Mouse (Mus musculus): ENCODE data around the gene Afap1l2.
A peak's percentile ranks its signal among the peaks of the same experiment; 100 is the strongest.

The Afap1l2 gene

DNA sequence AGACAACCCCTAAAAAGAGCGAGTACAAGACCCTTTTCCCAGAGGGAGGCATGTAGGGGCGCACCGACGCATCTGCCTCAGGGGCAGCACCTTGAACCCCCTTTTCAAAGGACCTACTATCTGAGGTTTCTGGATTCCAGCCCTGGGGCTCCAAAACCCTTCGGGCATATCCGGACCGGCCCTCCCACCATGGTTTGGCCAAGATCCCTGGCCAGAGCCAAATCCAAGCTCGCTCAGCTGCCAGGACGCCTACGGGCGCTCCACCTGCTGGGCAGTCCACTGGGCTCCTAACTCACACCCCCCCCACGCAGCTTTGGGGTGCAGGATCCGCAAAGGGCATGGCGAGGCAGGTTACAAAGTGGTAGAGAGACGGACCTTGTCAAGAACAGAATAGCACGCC lies 737 bp downstream of the Afap1l2 start:
- DNase-seq (ENCODE audit: low read depth, low spot score): no peak

DNA sequence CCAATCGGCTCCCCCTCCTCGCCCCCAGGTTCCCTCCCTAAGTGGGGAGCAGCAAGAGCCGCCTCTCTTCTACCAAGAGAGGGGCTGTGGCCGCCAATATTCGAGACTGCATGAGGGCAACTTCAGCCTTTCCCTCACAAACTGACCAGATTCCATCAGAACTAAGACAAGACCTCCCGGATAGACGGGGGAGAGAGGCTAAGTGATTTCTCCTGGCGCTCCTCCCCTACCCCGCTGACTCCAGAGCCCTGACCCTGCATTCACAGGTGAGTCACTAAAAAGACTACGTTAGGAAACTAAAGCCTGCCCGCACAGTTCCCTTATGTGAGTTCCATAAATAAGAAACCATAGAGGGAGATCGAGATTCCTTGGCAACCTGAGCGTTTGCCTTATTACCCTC lies 1.2 kb downstream of the Afap1l2 start:
- no peak for DNase-seq (ENCODE audit: low read depth, low spot score)

DNA sequence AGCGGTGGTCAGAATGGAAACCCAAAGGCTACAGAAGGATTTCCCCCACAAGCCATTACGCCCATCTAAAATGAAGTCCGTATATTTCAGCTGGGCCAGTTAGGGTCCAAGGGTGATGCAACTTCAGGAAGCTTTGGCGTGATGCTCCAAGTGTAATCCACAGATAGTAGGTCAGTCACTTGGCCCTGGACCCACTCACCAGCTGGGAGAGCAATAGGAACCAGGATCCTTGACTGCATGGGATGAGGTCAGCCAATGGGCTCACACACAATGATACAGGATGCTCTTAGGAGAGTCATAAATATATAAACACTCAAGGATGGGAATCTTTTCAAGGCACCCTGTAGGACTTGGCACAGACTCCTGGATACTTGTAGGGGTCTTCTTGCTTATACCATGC lies 3.0 kb downstream of the Afap1l2 start:
- DNase-seq (ENCODE audit: low read depth, low spot score): no peak

DNA sequence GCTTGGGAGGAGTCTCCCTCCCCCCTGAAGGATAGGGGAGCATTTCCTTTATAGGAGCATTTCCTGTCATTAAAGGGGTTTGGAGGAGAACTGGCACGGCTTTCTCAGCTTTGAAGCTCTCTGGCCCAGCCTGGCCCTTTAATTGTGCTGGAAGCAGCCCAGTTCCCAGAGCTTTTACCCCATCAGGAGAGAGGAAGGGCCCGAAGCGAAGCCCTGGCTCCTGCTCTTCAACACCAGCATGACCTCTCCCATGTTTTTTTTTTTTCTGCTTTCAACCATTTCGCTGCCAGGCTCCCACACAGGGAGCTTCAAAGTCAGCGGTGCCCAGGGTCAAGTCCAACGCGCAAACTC lies 4.6 kb downstream of the Afap1l2 start:
- no peak for DNase-seq (ENCODE audit: low read depth, low spot score)

DNA sequence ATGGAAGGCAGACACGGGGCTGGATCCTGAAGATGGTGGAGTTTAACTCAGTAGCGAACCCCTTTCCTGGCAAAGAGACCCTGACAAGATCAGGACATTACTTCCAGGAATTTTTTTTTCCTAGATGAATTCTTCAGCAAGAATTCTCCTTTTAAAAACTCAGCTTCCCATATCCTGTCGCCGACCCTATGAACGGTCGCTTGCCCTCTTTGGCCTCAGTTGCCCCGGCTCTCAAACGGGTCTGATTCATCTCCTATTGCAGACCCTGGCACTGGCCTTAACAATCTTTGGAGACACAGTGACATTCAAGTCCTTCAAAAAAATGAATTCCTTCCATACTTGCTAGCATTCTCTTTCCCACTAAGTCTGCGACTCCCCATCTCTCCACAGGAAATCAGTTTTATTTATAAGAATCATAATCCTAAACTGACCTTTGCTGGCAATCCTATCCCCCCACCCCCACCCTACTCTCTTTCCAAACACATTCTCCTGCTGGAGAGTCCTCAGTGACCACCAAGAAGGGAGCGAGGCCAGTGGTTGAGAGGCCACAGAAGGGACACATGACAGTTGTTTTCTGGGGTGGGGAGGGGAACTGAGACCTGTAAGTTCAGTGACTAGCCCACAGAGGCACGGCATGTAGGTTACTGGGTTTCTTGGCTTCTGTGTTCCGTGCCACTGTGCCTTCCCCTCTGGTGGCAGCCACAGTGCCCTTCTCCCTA lies 5.1 kb downstream of the Afap1l2 start:
- no peak for DNase-seq (ENCODE audit: low read depth, low spot score)

DNA sequence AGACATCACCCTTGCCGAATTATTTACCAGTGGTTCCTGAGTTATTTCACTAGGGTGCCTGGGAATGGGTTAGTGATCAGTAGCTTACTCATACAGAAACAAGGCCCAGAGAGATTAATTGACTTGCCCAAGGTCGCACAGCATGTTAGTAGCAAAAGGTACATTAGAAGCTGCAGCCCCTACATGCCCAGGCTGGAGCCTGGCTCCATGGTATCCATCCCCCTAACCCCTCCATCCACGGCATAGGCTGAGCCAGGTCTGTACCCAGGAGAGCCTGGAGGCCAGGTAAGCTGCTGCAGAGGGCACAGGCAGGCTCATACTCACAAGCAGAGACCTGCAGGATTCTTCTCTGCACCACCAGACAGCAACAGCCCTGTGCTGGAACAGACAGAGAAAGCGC lies 6.1 kb downstream of the Afap1l2 start:
- DNase-seq (ENCODE audit: low read depth, low spot score): no peak

DNA sequence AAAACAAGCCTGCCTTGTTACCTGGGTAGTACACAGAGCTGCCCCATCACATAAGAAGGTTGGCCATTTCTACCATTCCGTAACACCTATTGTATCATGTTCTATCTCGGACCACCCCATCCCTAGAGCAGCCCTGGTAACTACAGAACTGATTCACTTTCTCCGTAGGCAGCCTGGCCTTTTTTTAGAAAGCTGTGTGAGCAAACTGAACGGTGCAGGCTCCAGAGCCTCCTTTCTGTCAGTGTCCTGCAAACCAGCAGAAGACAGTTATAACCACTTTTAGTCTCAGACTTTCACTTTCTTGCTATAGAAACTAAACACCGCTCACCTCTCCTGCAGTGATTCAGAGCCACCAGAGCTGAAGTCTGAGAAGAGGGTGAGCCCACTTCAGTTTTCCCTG lies 7.4 kb downstream of the Afap1l2 start:
- no peak for DNase-seq (ENCODE audit: low read depth, low spot score)

DNA sequence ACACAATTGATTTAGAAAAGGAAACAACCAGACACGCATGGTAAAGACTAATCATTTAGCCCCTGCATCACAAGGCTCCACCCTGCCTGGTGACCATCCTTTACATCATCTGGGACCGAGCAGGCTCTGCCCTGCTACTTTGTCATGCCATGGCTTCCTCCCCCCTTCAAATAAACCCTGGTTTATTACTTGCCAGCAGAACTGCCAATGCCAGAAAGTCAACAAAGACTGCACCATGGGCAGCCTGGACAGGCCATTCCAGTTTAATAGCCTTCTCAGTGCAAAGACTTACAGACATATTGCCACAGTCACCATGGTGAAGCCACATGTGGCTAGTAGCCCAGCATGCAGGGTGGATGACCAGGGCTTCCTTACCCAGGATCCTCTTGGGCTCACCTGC lies 8.2 kb downstream of the Afap1l2 start:
- no peak for DNase-seq (ENCODE audit: low read depth, low spot score)

DNA sequence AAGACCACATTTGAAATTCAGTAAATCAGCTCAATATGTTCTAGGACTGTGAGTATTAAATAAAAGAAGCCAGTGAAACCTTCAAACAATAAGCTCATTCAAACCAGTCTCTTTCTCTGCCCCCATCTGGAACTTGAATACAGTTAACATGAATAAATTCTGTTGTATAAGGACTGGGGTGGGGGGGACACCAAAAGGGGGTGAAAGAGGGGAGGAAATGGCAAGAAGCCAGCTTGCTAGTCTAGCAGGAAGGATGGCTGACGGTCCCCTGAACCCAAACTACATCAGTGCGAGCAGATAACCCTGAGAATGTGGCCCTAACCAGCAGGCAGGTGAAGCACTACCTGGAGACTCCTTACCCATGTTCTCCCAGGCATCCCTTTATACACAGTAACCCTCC lies 9.1 kb downstream of the Afap1l2 start:
- DNase-seq (ENCODE audit: low read depth, low spot score): no peak

DNA sequence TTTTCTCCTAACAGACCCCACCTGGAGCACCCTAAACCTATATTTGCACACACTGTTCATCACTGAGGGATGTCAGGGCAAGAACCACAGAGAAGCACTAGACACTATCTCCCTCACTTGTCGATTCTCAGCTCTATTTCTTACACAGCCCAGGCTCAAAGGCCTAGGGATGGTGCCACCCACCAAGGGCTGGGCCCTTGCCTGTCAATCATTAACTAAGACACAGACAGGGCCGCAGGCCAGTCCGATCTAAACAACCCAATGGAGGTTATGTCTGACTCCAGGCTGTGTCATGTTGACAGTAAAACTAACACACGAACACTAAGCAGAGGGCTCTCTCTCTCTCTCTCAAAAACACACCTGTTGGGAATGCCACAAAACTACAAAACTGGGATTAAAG lies 9.7 kb downstream of the Afap1l2 start:
- no peak for DNase-seq (ENCODE audit: low read depth, low spot score)

DNA sequence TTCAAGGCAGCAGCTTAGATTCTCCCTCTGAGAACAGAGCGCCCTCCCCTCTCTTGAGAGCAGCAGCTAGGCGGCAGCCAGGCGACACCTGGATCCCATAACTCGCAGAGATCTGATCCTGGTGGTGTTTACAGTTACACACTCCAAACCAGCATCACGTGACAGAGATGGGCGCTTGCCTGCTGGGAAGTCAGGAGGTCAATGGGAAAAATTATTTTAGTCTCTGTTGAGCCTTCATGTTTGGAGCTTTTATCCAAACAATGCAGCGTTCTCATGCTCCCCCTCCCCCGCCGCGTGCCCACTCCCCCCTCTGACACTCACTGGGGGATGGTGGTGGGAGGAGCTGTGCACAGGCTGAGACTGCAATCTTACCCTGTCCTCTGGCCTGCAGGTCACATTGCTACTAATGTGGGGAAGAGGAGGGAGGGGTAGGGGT lies 10.8 kb downstream of the Afap1l2 start:
- DNase-seq (ENCODE audit: low read depth, low spot score): peak; percentile 27

DNA sequence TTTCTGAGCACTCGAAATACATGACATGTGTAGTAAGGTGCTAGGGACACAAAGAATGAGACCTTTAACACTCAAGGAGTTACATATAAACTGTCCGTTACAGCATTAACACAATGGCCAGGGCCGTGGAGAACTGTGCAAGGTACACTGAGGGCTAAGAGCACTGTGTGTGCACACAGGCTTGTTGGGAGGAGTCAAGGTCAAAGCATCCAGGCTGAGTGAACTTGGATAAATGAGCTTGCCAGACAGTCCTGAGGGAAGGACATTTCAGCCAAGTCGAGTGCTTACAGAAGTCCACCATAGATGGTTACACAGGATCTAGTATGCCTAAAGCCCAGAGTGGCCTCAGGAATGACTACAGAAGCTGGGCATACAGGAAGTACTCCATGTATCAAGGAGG lies 12.6 kb downstream of the Afap1l2 start:
- DNase-seq (ENCODE audit: low read depth, low spot score): no peak

DNA sequence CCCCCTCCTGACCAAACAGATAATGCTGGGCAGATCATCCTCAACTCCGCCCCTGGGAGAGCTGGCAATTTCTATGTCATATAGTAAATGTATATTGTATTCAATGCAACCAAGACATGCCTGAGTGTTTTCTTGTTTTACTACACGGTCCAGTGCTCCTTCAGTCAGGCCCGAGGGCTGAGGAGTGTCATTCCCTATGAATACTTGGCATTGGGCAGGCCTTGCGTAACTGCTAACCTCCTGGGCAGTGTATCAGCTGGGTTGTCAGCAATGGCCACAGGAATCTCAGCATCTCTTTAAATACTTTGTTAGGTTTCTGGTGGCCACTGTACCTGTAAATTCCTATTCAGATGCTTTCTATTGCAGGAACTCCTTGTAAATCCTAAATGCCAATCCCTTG lies 13.4 kb downstream of the Afap1l2 start:
- no peak for DNase-seq (ENCODE audit: low read depth, low spot score)

DNA sequence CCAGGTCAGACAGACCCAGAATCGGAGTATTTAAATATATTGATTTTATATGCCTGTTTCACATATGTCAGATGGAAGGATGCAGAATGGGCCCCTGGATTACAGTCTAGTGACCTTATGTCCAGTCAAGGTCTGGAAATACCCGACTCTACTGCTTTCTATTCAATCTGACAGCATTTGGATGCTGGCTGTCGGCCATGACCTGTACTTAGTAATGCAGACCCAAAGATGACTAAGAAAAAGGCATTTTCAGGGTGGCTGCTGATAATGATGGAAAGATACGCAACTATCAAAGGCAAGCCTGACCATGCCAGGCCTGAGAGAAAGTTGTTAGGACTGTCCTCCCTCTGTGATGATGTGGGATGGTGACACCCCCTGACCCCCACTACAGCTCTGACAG lies 14.3 kb downstream of the Afap1l2 start:
- DNase-seq (ENCODE audit: low read depth, low spot score): no peak

DNA sequence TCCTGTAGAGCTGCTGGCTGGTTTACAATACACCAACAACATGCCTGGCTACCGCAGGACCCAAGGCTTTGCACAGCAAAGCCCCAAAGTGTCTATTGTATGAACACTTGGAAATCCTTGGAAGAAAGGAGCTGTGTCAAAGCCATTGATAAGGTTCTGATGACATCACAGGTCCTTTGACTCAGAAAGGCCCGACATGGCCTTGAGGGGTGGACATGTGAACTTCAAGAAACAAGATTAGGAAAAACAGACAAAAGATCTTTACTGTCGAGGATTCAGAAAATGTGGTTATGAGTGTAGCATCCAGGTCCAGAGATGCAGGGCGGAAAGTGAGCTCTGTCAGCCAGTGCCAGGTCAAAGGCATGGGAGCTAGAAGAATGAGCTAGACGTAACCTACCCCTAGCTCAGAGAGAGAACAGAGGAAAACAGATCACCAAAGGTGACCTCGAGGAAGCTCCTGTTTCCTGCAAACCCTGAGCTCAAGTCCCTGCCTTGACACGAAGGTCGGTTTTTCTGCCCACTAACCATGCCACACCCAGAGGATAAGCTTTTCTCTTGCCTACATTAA lies 15.0 kb downstream of the Afap1l2 start:
- DNase-seq (ENCODE audit: low read depth, low spot score): no peak

DNA sequence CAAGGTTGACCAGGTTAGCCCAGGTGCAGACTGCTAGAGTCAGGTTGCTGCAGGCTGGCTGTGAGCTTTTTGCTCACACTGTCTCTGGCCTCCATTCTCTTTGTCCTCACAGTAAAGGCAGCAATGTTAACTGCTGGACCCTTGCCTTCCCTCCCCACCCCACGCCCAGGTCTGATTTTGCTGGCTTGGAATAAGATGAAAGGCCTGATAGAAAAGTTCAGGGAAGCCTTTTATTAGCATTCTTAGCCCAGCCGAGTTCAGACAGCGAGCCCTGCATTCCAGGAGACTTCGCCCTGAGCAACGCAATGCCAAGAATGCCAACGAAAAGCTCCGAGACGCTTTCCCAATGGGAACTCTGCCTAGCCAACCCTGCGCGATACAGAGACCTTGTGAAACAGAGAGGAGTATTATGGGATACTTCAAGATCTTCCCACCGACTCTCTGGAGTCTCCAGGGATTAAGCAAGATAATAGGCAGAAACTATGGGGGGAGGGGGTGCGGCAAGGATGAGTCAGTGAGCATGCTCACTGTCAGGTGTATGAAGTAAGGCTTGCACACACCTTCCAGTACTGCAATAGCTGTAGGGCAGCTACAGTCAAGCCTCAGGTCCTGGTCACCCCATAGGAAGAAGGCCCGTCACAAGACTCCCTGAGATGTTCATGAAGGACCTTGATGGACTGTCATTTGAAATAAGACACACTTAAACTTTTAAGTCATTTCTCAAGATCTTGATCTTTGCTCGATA lies 17.5 kb downstream of the Afap1l2 start:
- DNase-seq (ENCODE audit: low read depth, low spot score): peak; percentile 78

DNA sequence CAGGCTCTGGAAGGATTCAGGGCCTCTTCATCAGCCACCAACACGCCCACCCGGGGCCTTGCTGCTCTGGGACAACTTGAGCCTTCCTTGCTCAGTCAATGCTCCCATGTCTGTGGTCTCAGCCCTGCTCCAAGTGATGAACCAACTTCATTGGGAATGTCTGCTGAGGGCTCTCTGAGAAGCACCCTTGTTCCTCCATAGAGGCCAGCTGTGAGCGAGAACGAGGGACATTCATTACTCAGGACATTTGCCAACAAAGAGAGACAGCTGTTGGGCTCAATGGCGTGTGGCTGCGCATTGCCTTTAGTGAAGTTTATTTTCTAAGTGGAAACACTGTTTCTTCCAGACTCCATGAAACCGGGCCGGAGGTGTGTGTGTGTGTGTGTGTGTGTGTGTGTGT lies 18.9 kb downstream of the Afap1l2 start:
- no peak for DNase-seq (ENCODE audit: low read depth, low spot score)

DNA sequence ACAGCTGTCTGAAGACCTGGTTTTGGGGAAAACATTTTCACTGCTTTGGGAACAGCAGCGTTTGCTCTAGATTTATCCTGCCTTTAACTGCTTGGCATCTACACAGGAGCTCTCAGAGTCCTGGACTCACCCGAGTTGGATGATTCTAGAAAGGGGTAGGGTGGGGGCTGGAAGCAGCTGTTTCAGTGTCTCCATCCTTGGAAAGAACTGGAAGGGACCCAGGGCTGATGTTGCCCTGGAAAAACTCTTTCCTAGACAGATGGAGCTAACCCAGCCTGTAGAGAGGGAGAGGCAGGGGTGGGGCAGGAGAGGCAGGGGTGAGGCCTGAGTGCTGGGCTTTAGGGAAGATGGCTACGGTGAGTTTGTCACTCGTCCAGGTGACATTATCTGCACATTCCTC lies 23.8 kb downstream of the Afap1l2 start:
- no peak for DNase-seq (ENCODE audit: low read depth, low spot score)

DNA sequence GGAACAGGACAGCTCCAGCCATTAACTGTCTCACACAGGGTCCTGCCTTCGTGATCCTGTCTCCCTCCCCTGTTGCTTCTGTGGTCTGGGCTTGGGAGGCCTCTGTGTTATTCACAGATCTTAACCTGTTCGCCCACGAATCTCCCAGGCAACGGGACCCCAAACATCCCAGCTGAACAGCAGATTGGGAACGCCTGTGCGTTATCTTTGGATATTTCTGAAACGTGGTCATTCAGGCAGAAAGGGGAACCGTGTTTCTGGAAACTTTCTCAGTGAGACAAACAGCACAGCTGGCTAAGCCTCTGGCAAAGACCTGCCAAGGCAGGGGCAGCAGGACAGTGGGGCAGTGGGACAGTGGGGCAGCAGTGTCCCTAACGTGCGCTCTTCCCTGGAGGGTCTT lies 24.3 kb downstream of the Afap1l2 start:
- DNase-seq (ENCODE audit: low read depth, low spot score): no peak

DNA sequence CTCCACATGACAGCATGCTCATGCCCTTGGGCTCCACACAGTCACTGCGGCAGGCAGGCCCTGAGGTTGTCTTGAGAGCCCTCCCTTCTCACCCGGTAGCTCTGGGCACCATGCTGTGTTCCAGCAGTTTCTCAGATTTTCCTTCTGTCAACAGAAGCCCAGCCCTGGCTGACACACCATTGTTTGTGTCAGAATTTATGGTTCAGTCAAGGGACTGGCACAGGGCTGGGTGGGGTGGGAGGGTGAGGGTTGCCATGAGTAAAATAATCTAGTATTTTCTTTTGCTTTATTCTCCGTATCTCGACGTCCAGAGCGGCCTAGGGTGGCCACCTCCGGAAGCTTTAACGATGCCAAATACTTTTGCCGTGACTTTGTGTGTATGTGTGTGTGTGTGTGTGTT lies 26.3 kb downstream of the Afap1l2 start:
- DNase-seq (ENCODE audit: low read depth, low spot score): no peak

DNA sequence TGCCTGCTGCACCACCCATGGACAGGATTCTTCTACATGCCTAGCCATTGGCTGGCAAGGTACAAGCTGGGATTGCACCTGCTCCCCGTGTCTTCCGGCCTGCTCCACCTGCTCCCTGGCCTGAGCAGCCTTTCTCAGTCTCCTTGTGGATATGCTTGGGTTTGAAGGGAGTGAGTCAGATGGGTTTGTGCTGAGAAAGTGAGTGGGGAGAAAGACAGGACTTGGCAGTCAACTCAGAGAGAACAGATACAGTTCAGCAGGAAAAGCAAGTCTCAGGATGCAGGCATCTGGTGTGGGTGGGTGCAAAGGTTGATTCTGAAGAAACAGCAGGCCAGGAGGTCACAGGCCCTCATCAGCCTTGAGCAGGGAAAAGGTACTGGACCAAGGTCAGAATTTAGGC lies 27.2 kb downstream of the Afap1l2 start:
- no peak for DNase-seq (ENCODE audit: low read depth, low spot score)

DNA sequence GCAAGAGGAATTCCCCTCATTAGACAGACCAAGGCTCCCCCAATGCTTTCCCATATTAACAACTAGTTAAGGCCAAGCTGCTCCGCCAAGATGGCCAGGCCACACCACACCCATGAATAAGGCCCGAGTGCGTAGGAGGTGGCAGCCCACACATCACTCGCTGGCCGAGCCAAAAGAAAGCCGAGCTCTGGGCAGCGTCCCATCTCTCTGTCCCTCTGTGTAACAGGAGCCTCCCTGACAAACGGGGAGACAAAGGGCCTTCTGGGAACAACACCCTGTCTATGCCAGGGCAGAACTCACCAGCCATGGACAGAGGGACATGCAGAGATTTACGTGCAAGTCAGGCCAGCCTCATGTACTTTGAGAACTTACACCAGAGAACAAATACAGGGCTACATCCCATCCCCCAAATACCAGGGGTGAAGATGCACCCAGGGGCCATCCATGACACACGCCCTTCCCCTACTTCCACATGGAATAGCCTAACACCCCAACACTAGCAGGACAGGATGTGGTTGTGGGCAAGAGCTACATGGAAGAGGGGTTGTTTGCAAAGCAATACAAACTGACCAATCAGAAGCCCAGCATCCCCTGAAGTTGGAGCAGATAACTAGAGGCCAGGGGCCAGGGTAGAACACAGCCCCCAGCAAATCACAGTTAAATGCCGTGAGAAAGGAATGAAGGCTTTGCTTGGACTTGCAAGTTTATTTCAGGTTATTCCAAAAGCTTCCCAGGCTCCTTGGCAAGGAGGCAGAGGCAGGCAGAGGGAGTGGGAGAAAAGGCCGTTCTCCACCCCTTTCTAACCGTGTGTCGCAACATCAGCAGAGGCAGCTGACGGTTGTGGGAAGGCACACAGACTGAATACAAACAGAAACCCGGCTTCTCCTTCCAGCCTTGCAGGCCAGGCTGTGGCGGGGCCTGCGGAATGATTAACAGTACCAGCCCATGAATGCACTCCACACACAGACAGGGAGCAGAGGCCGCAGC lies 30.8 kb downstream of the Afap1l2 start:
- no peak for DNase-seq (ENCODE audit: low read depth, low spot score)

Measured in R1 (cell line).